Mouse (Mus musculus): ENCODE measurements around the gene Ctu2. TPM values are rescaled to one million over a fixed set of nuclear protein-coding genes. Genes with fewer than 3 reads are reported as not detected.
A peak's percentile ranks its signal among the peaks of the same experiment; 100 is the strongest.

The Ctu2 gene
- total RNA-seq (2014; rRNA removed): 37.7 and 52.6 TPM in 2 replicates
- 95.0 and 99.5 TPM in 2 replicates for polyA plus RNA-seq (2015; fragmentation: Nextera tagmentation; extraction: Ambion mirVana)

- H3K9me3 ChIP-seq (ENCODE audit: low read length): no peaks in the 10 kb centered on the region
- peak within 1 kb of the TSS; percentile 77 for H3K27ac ChIP-seq (ENCODE audit: low read depth, low read length)
- under 1% methylated on average over 86 of the region's 103 CpGs for WGBS
- no peak for TF ChIP-seq CTCF (IDR thresholded peaks at IDR 0.05)
- ATAC-seq (ENCODE audit: low FRiP score) (peak; percentile 92), DNase-seq (ENCODE audit: low spot score) (peak; percentile 92)
- peak within 1 kb of the TSS; percentile 98 for H3K4me2 ChIP-seq (ENCODE audit: low read depth, low read length, poor library complexity, severe bottlenecking)
- peaks cover 37% of the 10 kb centered on the region for H3K36me3 ChIP-seq (ENCODE audit: insufficient read depth, low read length)
- H3K9ac ChIP-seq (replicated peaks; ENCODE audit: low read length, poor library complexity, severe bottlenecking): peak within 1 kb of the TSS; percentile 84
- H3K4me3 ChIP-seq (ENCODE audit: low read depth, low read length): peak within 1 kb of the TSS; percentile 99
- H3K4me1 ChIP-seq (ENCODE audit: insufficient read depth, low read length): peaks cover 14% of the 10 kb centered on the region
- H3K27me3 ChIP-seq (ENCODE audit: insufficient read depth, low read length): no peaks in the 10 kb centered on the region
Measured at GRCm38 (mm10) chr8:122475580-122476320, at the start of gene Ctu2, which contains the start of gene Rnf166. Gene Ctu2, plus strand, starts transcription at chr8:122476143. Gene Rnf166, minus strand, starts transcription at chr8:122476064.

DNA sequence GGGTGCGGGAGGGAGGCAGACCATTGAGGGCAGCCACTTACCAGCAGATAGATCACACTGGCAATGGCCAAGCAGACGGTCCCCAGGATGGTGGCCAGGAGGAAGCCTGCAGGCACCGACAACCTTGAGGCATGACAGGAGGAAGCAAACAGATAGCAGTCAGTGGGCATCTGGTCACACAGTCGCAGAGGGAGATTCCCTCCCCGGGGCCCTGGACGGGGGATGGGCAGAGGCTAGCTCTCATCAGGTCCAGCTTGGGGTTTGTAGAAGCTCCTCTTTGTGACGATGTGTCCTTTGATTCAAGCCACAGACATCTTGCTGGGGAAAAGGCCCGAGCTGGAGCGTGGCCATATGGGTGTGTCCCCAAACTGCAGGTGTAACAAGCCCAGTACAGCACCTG, 49.8 kb upstream of the Ctu2 start:
- Histone ChIP-seq H3K4me2 (ENCODE audit: low read depth, low read length, poor library complexity, severe bottlenecking) (no peak overlapping the region), H3K9me3 (ENCODE audit: low read length) (no peaks in the 10 kb centered on the region), H3K27ac (ENCODE audit: low read depth, low read length) (no peak overlapping the region), H3K9ac (replicated peaks; ENCODE audit: low read length, poor library complexity, severe bottlenecking) (no peak overlapping the region), H3K27me3 (ENCODE audit: insufficient read depth, low read length) (no peaks in the 10 kb centered on the region), H3K4me3 (ENCODE audit: low read depth, low read length) (no peak overlapping the region), H3K4me1 (ENCODE audit: insufficient read depth, low read length) (no peaks in the 10 kb centered on the region), H3K36me3 (ENCODE audit: insufficient read depth, low read length) (no peaks in the 10 kb centered on the region)
- WGBS: 78% methylated on average over 9 of the region's 9 CpGs
- no peak for ATAC-seq (ENCODE audit: low FRiP score)
- TF ChIP-seq CTCF (IDR thresholded peaks at IDR 0.05): no peak
- DNase-seq (ENCODE audit: low spot score): no peak

- H3K9me3 ChIP-seq (ENCODE audit: low read length): no peaks in the 10 kb centered on the region
- no peak overlapping the region for H3K4me3 ChIP-seq (ENCODE audit: low read depth, low read length)
- H3K9ac ChIP-seq (replicated peaks; ENCODE audit: low read length, poor library complexity, severe bottlenecking): no peak overlapping the region
- no peaks in the 10 kb centered on the region for H3K36me3 ChIP-seq (ENCODE audit: insufficient read depth, low read length)
- TF ChIP-seq CTCF (IDR thresholded peaks at IDR 0.05): no peak
- WGBS: 91% methylated on average over 7 of the region's 7 CpGs
- no peaks in the 10 kb centered on the region for H3K27me3 ChIP-seq (ENCODE audit: insufficient read depth, low read length)
- no peak overlapping the region for H3K4me2 ChIP-seq (ENCODE audit: low read depth, low read length, poor library complexity, severe bottlenecking)
- DNase-seq (ENCODE audit: low spot score) (no peak), ATAC-seq (ENCODE audit: low FRiP score) (no peak)
- no peaks in the 10 kb centered on the region for H3K4me1 ChIP-seq (ENCODE audit: insufficient read depth, low read length)
- no peak overlapping the region for H3K27ac ChIP-seq (ENCODE audit: low read depth, low read length)
Measured at GRCm38 (mm10) chr8:122427607-122428006, 48.3 kb upstream of the Ctu2 start.

DNA sequence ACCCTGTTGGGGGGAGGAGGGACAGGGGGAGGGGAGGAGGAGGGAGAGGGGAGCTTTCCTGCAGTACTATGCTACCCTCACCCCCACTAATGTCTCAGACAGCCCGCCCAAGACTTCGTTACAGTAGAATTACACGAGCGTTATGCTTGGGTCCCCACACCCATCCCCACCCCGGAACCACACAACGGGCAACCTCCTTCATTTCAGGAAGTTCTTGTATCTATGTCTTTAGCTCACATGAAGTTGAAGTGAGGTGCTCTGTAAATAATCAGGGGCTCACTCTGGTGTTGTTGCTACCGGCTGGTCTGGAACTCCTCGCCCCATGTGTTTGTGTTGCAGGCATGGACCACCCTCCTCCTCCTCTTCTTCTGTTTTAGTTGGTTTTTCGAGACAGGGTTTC, 47.8 kb upstream of the Ctu2 start:
- H3K27ac ChIP-seq (ENCODE audit: low read depth, low read length): no peak overlapping the region
- H3K4me3 ChIP-seq (ENCODE audit: low read depth, low read length): no peak overlapping the region
- ATAC-seq (ENCODE audit: low FRiP score) (no peak), DNase-seq (ENCODE audit: low spot score) (no peak)
- no peaks in the 10 kb centered on the region for H3K27me3 ChIP-seq (ENCODE audit: insufficient read depth, low read length)
- no peak overlapping the region for H3K4me2 ChIP-seq (ENCODE audit: low read depth, low read length, poor library complexity, severe bottlenecking)
- TF ChIP-seq CTCF (IDR thresholded peaks at IDR 0.05): no peak
- no peak overlapping the region for H3K9ac ChIP-seq (replicated peaks; ENCODE audit: low read length, poor library complexity, severe bottlenecking)
- no peaks in the 10 kb centered on the region for H3K4me1 ChIP-seq (ENCODE audit: insufficient read depth, low read length)
- WGBS: 92% methylated on average over 9 of the region's 9 CpGs
- H3K36me3 ChIP-seq (ENCODE audit: insufficient read depth, low read length): no peaks in the 10 kb centered on the region
- H3K9me3 ChIP-seq (ENCODE audit: low read length): no peaks in the 10 kb centered on the region

DNA sequence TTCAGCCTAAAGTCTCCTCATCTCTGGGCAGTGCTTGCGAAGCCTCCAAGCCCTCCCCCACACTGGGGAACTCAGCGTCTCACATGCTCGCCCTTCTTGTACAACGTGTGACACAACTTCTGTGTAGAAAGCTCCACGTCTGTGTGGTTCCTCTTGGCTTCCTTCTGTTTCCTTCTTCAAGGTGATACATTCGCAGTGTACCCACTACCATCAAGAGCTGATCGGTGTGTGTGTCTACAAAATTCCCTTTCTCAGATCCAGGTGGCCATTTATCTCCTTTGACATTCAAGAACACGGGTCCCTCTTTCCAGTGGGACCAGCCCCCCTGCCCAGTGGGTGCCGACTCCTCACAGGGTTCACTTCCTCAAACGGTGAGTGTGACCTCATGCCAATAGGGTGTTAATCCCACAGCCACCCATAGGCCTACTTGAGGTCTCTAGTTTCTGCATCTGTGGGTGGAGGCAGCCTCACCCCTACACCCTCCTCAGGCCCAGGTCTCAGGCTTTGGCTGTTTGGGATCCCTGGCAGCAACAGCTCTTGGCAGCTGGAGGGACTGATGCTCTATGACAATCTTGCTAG, 45.8 kb upstream of the Ctu2 start:
- WGBS: 80% methylated on average over 10 of the region's 10 CpGs
- Histone ChIP-seq H3K4me3 (ENCODE audit: low read depth, low read length) (no peak overlapping the region), H3K9ac (replicated peaks; ENCODE audit: low read length, poor library complexity, severe bottlenecking) (no peak overlapping the region), H3K27ac (ENCODE audit: low read depth, low read length) (no peak overlapping the region), H3K27me3 (ENCODE audit: insufficient read depth, low read length) (no peaks in the 10 kb centered on the region), H3K9me3 (ENCODE audit: low read length) (no peaks in the 10 kb centered on the region), H3K36me3 (ENCODE audit: insufficient read depth, low read length) (peaks cover 17% of the 10 kb centered on the region; the same call in 1 of the 2 replicates), H3K4me1 (ENCODE audit: insufficient read depth, low read length) (no peaks in the 10 kb centered on the region), H3K4me2 (ENCODE audit: low read depth, low read length, poor library complexity, severe bottlenecking) (no peak overlapping the region)
- no peak for DNase-seq (ENCODE audit: low spot score)
- no peak for ATAC-seq (ENCODE audit: low FRiP score)
- no peak for TF ChIP-seq CTCF (IDR thresholded peaks at IDR 0.05)

DNA sequence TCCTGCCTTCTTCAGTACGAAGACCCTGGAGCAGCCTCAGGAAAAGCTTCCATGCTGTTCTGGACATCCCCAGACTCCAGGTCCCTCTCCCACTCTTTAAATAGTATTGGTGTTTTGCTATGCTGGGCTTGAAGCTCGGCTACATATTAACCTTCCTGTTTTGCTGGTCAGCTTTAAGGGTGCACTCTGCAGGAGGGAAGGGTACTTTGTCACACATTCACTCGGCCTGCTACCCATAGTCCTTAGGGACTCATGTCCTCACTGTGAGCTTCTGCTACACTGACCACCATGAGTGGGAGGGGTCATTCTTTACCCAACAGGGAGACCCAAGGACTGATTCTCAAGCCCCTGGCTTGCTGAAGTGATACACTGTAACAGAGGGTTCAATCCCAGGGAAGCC, 45.3 kb upstream of the Ctu2 start:
- no peak overlapping the region for H3K9ac ChIP-seq (replicated peaks; ENCODE audit: low read length, poor library complexity, severe bottlenecking)
- no peak for ATAC-seq (ENCODE audit: low FRiP score)
- no peak for TF ChIP-seq CTCF (IDR thresholded peaks at IDR 0.05)
- H3K4me2 ChIP-seq (ENCODE audit: low read depth, low read length, poor library complexity, severe bottlenecking): no peak overlapping the region
- H3K4me3 ChIP-seq (ENCODE audit: low read depth, low read length): no peak overlapping the region
- no peaks in the 10 kb centered on the region for H3K27me3 ChIP-seq (ENCODE audit: insufficient read depth, low read length)
- peaks cover 17% of the 10 kb centered on the region; the same call in 1 of the 2 replicates for H3K36me3 ChIP-seq (ENCODE audit: insufficient read depth, low read length)
- H3K4me1 ChIP-seq (ENCODE audit: insufficient read depth, low read length): no peaks in the 10 kb centered on the region
- 85% methylated on average over 3 of the region's 3 CpGs for WGBS
- no peak overlapping the region for H3K27ac ChIP-seq (ENCODE audit: low read depth, low read length)
- DNase-seq (ENCODE audit: low spot score): no peak
- H3K9me3 ChIP-seq (ENCODE audit: low read length): no peaks in the 10 kb centered on the region
